Mouse (Mus musculus): ENCODE measurements around the gene Lrrc3.

The Lrrc3 gene

GRCm38 (mm10) chr10:77867546-77867945, 34.8 kb downstream of the Lrrc3 start:
- DNase-seq (ENCODE audit: low spot score in 2 of 2), result no peak

- no peak for DNase-seq (ENCODE audit: low spot score in 2 of 2)
These were observed 37.6 kb downstream of the Lrrc3 start for GRCm38 (mm10) chr10:77864762-77865143.

GRCm38 (mm10) chr10:77864067-77864761, 38.1 kb downstream of the Lrrc3 start:
- DNase-seq (ENCODE audit: low spot score in 2 of 2), result no peak

- no peak for DNase-seq (ENCODE audit: low spot score in 2 of 2)
These were observed 40.7 kb downstream of the Lrrc3 start, which contains the start of gene Gm3285 for GRCm38 (mm10) chr10:77861675-77862074. Gm3285 (plus strand) TSS chr10:77861975.

- DNase-seq (ENCODE audit: low spot score in 2 of 2), result no peak
These were observed 49.8 kb downstream of the Lrrc3 start, which contains the start of gene Gm10318 for GRCm38 (mm10) chr10:77852559-77852958. Gm10318 (plus strand) TSS chr10:77852859.
